Mouse (Mus musculus) erythroblast, embryonic 14.5 days (primary cell): ENCODE measurements around the gene Cldn11.

ENCODE experiments used
- GATA1 ChIP-seq: IDR thresholded peaks from 2 replicates; pipeline ENCODE4 v1.6.1; 2012; ENCODE audit warnings: low read length, inconsistent platforms, mixed read lengths
- TAL1 ChIP-seq: IDR thresholded peaks from 3 replicates; pipeline ENCODE4 v1.6.1; 2012; ENCODE audit warnings: low read length, inconsistent platforms, mixed read lengths

- TF ChIP-seq GATA1 (no peak), TAL1 (no peak)
Observed at GRCm38 (mm10) chr3:31141621-31142020, 8.1 kb upstream of the Cldn11 start.
